Comparison of ENCODE assay signal across 22 mouse cellular contexts in genomic region chr3:145356865-145357487, GRCm38 (mm10).
DNase-seq lines count a peak whose midpoint lies in the region; ATAC-seq lines count a peak whose summit lies in the region.
"Had no signal": no experiment of that assay in that cellular context is flagged by ENCODE, and none has a peak within 500 bp of the region (broad histone marks: within the 10 kb centered on the region; RNA-seq: fewer than 3 reads in every experiment).

No protein-coding gene starts in this region.

- no peak overlapping the region for H3K9ac ChIP-seq in heart, embryonic 11.5 days (ENCODE audit: low read depth, low read length)
- H3K9ac ChIP-seq in kidney, embryonic 16.5 days (replicated peaks; ENCODE audit: low read length): no peak overlapping the region
- H3K9ac ChIP-seq: embryonic facial prominence, embryonic 12.5 days; forebrain, embryonic 15.5 days; heart, embryonic 15.5 days; hindbrain, embryonic 13.5 days had no signal

- no peak for ATAC-seq in heart, embryonic 11.5 days (replicated peaks; ENCODE audit: insufficient number of reproducible peaks, low FRiP score, low TSS enrichment)
- ATAC-seq in kidney, embryonic 16.5 days (ENCODE audit: low FRiP score, low TSS enrichment): peak; percentile 74; the same call in 1 of the 2 replicates
- ATAC-seq: CD4-positive, CD25-positive, alpha-beta regulatory T cell, adult 4 months; forebrain, embryonic 15.5 days had no signal

- DNase-seq in heart, adult 11 months: peak; percentile 68
- DNase-seq in kidney, postnatal 36 days: no peak
- DNase-seq in retina, embryonic 14.5 days (ENCODE audit: low spot score): peak; percentile 48
- DNase-seq in retina, postnatal 1 day: no peak
- no peak for DNase-seq in adrenal gland, adult (ENCODE audit: inconsistent age in 2 of 2, low spot score in 1 of 2)
- DNase-seq: adrenal gland, postnatal 10 days; B cell, adult 2 months; cerebellum, adult 11 months; cerebellum, adult 8-10 months; cerebellum, postnatal 25 days; gastrocnemius, postnatal 36 days; heart, adult 18-20 months; heart, postnatal 14 days had no signal

- H3K27ac ChIP-seq in heart, embryonic 11.5 days (ENCODE audit: low read depth, low read length): no peak overlapping the region
- H3K27ac ChIP-seq in kidney, embryonic 16.5 days (ENCODE audit: low read length): no peak overlapping the region
- H3K27ac ChIP-seq: embryonic facial prominence, embryonic 12.5 days; forebrain, embryonic 15.5 days; heart, embryonic 10.5 days; heart, embryonic 15.5 days; hindbrain, embryonic 13.5 days had no signal

- no peak overlapping the region for H3K4me2 ChIP-seq in heart, embryonic 11.5 days
- H3K4me2 ChIP-seq in kidney, embryonic 16.5 days (replicated peaks; ENCODE audit: low read depth, low read length): no peak overlapping the region
- H3K4me2 ChIP-seq: embryonic facial prominence, embryonic 12.5 days; forebrain, embryonic 15.5 days; heart, embryonic 15.5 days; hindbrain, embryonic 13.5 days had no signal

- no peaks in the 10 kb centered on the region for H3K36me3 ChIP-seq in heart, embryonic 11.5 days (ENCODE audit: control insufficient read depth, insufficient read depth, low read length)
- no peaks in the 10 kb centered on the region for H3K36me3 ChIP-seq in kidney, embryonic 16.5 days (ENCODE audit: insufficient read depth, low read length)
- H3K36me3 ChIP-seq: embryonic facial prominence, embryonic 12.5 days; forebrain, embryonic 15.5 days; G1E; heart, embryonic 10.5 days; heart, embryonic 15.5 days; hindbrain, embryonic 13.5 days had no signal

- no peaks in the 10 kb centered on the region for H3K9me3 ChIP-seq in heart, embryonic 11.5 days (replicated peaks; ENCODE audit: control insufficient read depth, low read length)
- H3K9me3 ChIP-seq in kidney, embryonic 16.5 days (ENCODE audit: low read length): no peaks in the 10 kb centered on the region
- H3K9me3 ChIP-seq: embryonic facial prominence, embryonic 12.5 days; forebrain, embryonic 15.5 days; heart, embryonic 10.5 days; heart, embryonic 15.5 days; hindbrain, embryonic 13.5 days had no signal

- WGBS in heart, embryonic 11.5 days (ENCODE audit: insufficient replicate concordance): 76% methylated on average over 6 of the region's 6 CpGs
- 47% methylated on average over 6 of the region's 6 CpGs for WGBS in kidney, embryonic 16.5 days

- no peaks in the 10 kb centered on the region for H3K4me1 ChIP-seq in heart, embryonic 11.5 days (ENCODE audit: control insufficient read depth, insufficient read depth, low read length)
- no peaks in the 10 kb centered on the region; the same call in 1 of the 2 replicates for H3K4me1 ChIP-seq in kidney, embryonic 16.5 days (ENCODE audit: insufficient read depth, low read length)
- H3K4me1 ChIP-seq: embryonic facial prominence, embryonic 12.5 days; forebrain, embryonic 15.5 days; heart, embryonic 10.5 days; heart, embryonic 15.5 days; hindbrain, embryonic 13.5 days had no signal

- no peak overlapping the region for H3K4me3 ChIP-seq in heart, embryonic 11.5 days (ENCODE audit: low read depth, low read length)
- H3K4me3 ChIP-seq in kidney, embryonic 16.5 days (ENCODE audit: low read length): no peak overlapping the region
- H3K4me3 ChIP-seq: embryonic facial prominence, embryonic 12.5 days; forebrain, embryonic 15.5 days; heart, embryonic 10.5 days; heart, embryonic 15.5 days; hindbrain, embryonic 13.5 days had no signal

- no peaks in the 10 kb centered on the region for H3K27me3 ChIP-seq in heart, embryonic 11.5 days (ENCODE audit: control insufficient read depth, insufficient read depth, low read length)
- no peaks in the 10 kb centered on the region for H3K27me3 ChIP-seq in kidney, embryonic 16.5 days (ENCODE audit: insufficient read depth, low read length)
- H3K27me3 ChIP-seq: embryonic facial prominence, embryonic 12.5 days; forebrain, embryonic 15.5 days; heart, embryonic 15.5 days; hindbrain, embryonic 13.5 days had no signal

Comparison
In these comparisons a context has a peak if more than half of its experiments do, and no peak if none do; other contexts are left out.
1. DNase-seq: peak in heart, adult 11 months (single experiment) and retina, embryonic 14.5 days (single experiment); none in kidney, postnatal 36 days (0 of 2), retina, postnatal 1 day (single experiment) and adrenal gland, adult (0 of 2).